Mouse (Mus musculus) stomach, postnatal 0 days (tissue): ENCODE data around the gene Celf5. TPM values are rescaled to one million over a fixed set of nuclear protein-coding genes. Genes with fewer than 3 reads are reported as not detected.

ENCODE experiments used
- ATAC-seq: fragments of 200-750 bp; cut with Nextera tagmentation; 2 replicates; pipeline ENCODE4 v1.8.0; 2017; ENCODE audit not compliant: low FRiP score, low TSS enrichment
- DNase-seq: peaks from one replicate; pipeline ENCODE4 v3.0.0-alpha.2; 2016; ENCODE audit warnings: low spot score
- H3K27ac ChIP-seq: fragments of 300-500 bp; sonication (generic); replicated peaks from 2 replicates; pipeline ENCODE4 v1.5.1; 2014; ENCODE audit warnings: mild to moderate bottlenecking, control low read depth
- H3K27me3 ChIP-seq: fragments of 300-500 bp; sonication (generic); 2 replicates; pipeline ENCODE4 v1.6.1; 2014; ENCODE audit warnings: low read length; ENCODE audit not compliant: control insufficient read depth, insufficient read depth
- H3K36me3 ChIP-seq: fragments of 300-500 bp; sonication (generic); 2 replicates; pipeline ENCODE4 v1.6.1; 2014; ENCODE audit warnings: low read length, mixed read lengths; ENCODE audit not compliant: control insufficient read depth, insufficient read depth
- H3K4me1 ChIP-seq: fragments of 300-500 bp; sonication (generic); replicated peaks from 2 replicates; pipeline ENCODE4 v1.6.1; 2014; ENCODE audit warnings: antibody characterized with exemption; ENCODE audit not compliant: control insufficient read depth, insufficient read depth
- H3K4me2 ChIP-seq: fragments of 300-500 bp; sonication (generic); replicated peaks from 2 replicates; pipeline ENCODE4 v1.6.1; 2014; ENCODE audit warnings: low read depth, mild to moderate bottlenecking, control low read depth, moderate library complexity
- H3K4me3 ChIP-seq: fragments of 300-500 bp; sonication (generic); 2 replicates; pipeline ENCODE4 v1.5.1; 2014; ENCODE audit warnings: low read depth, low read length, control low read depth
- H3K9ac ChIP-seq: fragments of 300-500 bp; sonication (generic); 2 replicates; pipeline ENCODE4 v1.6.1; 2014; ENCODE audit warnings: mild to moderate bottlenecking, low read length, control low read depth, mixed read lengths
- H3K9me3 ChIP-seq: fragments of 300-500 bp; sonication (generic); 2 replicates; pipeline ENCODE4 v1.6.1; 2016; ENCODE audit warnings: low read length; ENCODE audit not compliant: control insufficient read depth
- CTCF ChIP-seq: IDR thresholded peaks from 2 replicates; pipeline ENCODE4 v1.5.1; 2016; ENCODE audit warnings: antibody characterized with exemption, low read depth, mild to moderate bottlenecking, moderate library complexity
- EP300 ChIP-seq: optimal IDR thresholded peaks from 2 replicates; pipeline ENCODE3; 2016; ENCODE audit warnings: antibody characterized with exemption
- WGBS: fragments of 180-500 bp; shearing (Covaris S2); extraction: QIAGEN DNeasy Blood & Tissue Kit; methylation state at CpG from one replicate; pipeline ENCODE4 v1.1.7; 2014; 5-methylcytosine and 5-hydroxymethylcytosine counted together
- polyA plus RNA-seq: library from polyadenylated mRNA; unstranded; fragments of >200 nt; fragmentation: Nextera tagmentation; extraction: Ambion mirVana; gene quantifications from 2 replicates; pipeline ENCODE4 v1.2.1, GENCODE M21; 2015

Celf5 gene
- polyA plus RNA-seq, 1 experiment from 2014 or later, result 0.62 TPM

DNA sequence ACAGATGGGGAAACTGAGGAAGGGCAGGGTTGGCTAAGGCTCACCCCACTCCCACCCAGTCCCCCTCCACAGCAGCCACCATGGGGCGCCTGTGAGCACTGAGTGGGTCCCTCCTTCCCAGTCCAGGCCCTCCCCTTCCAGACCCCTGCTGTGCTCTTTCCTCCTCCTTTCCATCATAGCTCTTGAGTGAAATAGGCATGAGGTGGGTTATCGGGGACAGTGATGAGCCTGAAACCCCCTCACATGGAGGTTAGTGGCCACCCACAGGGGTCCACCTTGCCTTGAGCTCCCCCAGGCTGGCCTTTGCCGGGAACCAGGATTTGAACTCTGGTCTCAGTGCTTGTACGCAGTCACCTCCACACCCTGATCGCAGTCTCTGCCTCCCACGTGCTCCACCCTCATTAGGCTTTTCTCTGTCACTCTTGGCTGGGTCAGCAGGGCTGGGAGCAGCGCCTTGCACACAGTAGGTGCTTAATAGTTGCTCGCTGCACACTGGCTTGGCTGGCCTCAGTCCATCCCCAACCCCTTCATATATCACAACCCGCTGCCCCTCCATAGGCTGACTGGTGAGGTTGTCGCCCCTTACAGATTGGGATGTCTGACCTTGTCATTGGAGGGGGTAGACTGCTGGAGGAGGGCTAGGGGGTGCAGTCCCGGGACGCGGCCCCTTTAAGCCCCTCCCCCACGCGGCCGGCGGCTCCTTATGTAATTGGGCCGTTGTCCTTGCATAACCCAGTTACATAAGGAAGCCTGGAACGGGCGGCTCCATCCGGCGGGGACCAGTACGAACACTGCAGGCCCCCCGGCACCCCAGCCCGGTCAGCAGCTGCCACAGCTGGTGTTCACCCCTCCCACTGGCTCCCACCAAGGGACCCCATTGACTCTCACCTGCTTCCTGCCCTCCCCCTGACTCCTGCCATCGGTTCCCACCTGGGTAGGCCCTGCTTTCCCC lies 68.9 kb downstream of the Celf5 start:
- H3K9me3 ChIP-seq, result no peaks in the 10 kb centered on the region
- ATAC-seq, result peak; percentile 27; the same call in 1 of the 2 replicates
- peak overlapping the region; percentile 44 for H3K4me2 ChIP-seq
- peak overlapping the region; percentile 93 for H3K27ac ChIP-seq
- H3K4me3 ChIP-seq, result no peak overlapping the region
- H3K4me1 ChIP-seq, result peaks cover 30% of the 10 kb centered on the region
- no peaks in the 10 kb centered on the region for H3K27me3 ChIP-seq
- 26% methylated on average over 26 of the region's 26 CpGs for WGBS
- DNase-seq, result peak; percentile 74
- TF ChIP-seq EP300 (no peak), CTCF (peak; percentile 49)
- 0 out of 2 replicates have a peak, but pooled peaks cover 2% of the 10 kb centered on the region for H3K36me3 ChIP-seq
- H3K9ac ChIP-seq, result peak overlapping the region; percentile 45

DNA sequence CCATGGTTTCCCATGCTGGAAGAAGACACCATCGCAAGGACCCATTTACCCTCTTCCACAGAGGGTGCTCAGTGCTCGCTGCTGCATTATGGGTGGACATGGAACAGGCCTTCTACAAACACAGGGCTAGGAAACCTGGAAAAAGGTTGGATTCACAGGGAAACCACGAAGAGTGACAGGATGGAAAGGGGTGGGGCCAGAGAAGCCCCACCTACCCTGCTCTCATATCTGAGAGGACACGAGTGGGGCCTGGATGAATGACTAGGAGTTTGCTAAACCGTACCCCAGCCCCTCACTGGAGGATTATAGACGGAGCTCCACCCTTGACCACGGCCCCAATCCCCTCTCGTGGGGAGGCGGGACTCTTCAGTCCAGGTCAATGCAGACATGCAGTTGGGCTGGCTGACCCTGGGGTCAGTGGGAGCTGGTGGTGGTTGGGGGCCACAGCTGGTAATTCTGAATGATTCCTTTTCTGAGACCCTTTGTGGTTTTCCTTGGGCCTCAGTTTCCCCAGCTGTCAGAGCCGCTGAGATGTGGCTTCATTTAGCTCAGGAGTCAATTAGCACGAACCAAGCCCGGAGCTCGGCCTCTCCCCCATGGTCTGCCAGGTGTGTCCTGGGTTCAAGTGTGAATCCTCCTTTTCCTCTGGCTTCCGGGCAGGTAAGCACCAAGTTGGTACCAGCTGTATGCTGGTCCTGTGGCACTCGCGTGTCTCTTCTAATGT lies 69.8 kb downstream of the Celf5 start:
- Histone ChIP-seq H3K4me1 (peaks cover 32% of the 10 kb centered on the region), H3K27ac (peak overlapping the region; percentile 93), H3K4me2 (peak overlapping the region; percentile 23; the same call in 1 of the 2 replicates), H3K36me3 (peaks cover 7% of the 10 kb centered on the region; the same call in 1 of the 2 replicates), H3K27me3 (no peaks in the 10 kb centered on the region), H3K9me3 (no peaks in the 10 kb centered on the region), H3K4me3 (no peak overlapping the region), H3K9ac (peak overlapping the region; percentile 27; the same call in 1 of the 2 replicates)
- DNase-seq (no peak), ATAC-seq (no peak)
- 63% methylated on average over 16 of the region's 16 CpGs for WGBS
- TF ChIP-seq EP300 (no peak), CTCF (no peak)

DNA sequence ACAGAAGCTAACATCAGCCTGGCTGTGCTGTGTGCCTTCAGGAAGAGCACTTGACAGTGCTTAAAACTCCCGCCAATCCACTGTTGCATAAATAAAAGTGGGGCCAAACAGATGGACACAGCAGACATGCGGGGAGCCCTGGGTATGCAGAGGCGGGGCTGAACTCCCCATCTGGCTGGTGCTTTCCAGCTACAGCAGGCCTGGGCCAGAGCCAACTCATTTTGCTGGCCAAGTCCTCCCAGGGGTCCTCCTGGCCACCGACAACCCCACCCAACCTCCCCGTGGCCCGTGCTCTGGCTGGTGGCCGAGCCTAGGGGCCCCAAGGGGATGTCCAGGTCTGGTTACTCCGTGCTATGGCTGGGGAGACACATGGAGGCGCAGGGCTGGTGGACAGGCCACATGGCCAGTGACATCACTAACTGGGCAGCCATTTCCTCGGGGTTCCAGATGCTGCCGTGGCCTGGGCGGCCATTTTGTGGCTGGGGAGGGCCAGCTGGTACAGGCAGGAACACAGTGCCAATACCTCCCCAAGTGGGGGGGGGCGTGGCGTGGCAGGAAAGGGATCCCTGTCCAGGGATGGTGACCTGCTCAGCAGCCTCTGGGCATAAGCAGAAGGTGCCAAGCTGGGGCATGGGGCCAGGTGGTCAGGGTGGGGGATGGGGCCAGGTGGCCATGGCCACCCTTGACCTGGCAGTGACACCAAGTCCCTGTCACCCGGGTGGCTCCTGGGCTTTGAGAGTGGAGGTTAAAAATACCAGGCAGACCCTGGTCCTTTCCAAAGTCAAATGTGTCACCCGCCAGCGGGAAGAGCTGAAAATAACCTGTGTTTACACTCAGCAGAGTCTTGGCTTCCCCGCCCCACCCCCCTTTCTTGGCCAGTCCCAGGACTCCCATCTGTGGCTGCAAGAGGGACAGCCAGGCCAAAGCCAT lies 70.8 kb downstream of the Celf5 start:
- H3K36me3 ChIP-seq, result peaks cover 11% of the 10 kb centered on the region
- no peak for TF ChIP-seq CTCF
- TF ChIP-seq EP300, result no peak
- H3K4me1 ChIP-seq, result peaks cover 31% of the 10 kb centered on the region
- H3K4me3 ChIP-seq, result no peak overlapping the region
- H3K9me3 ChIP-seq, result no peaks in the 10 kb centered on the region
- DNase-seq (peak; percentile 65), ATAC-seq (peak; percentile 11)
- H3K9ac ChIP-seq, result peak overlapping the region; percentile 41; the same call in 1 of the 2 replicates
- H3K27me3 ChIP-seq, result no peaks in the 10 kb centered on the region
- 41% methylated on average over 18 of the region's 18 CpGs for WGBS
- H3K4me2 ChIP-seq, result peak overlapping the region; percentile 34
- H3K27ac ChIP-seq, result peak overlapping the region; percentile 93

DNA sequence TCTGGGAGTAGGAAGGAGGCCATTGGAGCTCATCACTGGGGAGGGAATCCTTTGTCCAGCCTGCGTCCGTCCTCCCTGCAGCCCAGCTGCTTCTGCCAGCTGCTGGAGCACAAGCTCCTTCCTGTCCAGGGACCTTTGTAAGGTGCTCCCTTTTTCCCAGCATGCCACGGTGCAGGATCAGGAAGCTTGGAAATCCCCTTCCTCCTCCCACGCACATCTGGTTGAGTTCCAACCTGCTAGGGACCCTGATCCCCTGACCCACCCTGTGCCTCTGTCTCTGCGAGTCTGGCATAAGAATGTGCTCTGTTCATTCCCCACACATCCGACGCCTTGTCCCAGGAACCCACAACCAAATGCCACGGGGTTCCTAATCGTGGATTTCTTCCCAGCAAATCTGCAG lies 71.5 kb downstream of the Celf5 start:
- 0 out of 2 replicates have a peak overlapping the region, but pooled peaks have one; percentile 11 for H3K4me2 ChIP-seq
- DNase-seq, result no peak
- TF ChIP-seq CTCF, result no peak
- TF ChIP-seq EP300, result no peak
- ATAC-seq, result no peak
- H3K4me1 ChIP-seq, result peaks cover 31% of the 10 kb centered on the region
- no peaks in the 10 kb centered on the region for H3K9me3 ChIP-seq
- H3K27me3 ChIP-seq, result no peaks in the 10 kb centered on the region
- peaks cover 18% of the 10 kb centered on the region for H3K36me3 ChIP-seq
- no peak overlapping the region for H3K4me3 ChIP-seq
- 58% methylated on average over 9 of the region's 9 CpGs for WGBS
- peak overlapping the region; percentile 93 for H3K27ac ChIP-seq
- no peak overlapping the region for H3K9ac ChIP-seq

DNA sequence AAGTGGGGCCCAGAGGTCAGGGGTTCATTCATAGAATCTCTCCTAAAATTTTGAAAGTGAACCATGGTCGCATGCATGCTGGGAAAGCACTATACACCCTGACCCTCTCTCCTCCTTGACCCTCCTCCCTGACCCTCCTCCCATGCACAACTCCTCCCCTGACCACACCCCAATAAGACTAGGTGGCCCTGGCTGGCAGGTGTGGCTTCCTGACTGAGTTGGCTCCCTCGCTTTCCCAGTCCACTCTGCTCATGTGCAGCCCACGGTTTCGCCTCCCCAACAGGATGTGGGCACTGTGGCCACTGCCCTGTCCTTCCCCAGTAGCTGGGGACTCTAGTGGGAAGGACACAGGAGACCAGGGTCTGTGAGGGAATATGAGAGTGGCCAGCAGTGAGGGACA lies 72.2 kb downstream of the Celf5 start:
- Histone ChIP-seq H3K36me3 (peaks cover 23% of the 10 kb centered on the region), H3K4me2 (no peak overlapping the region), H3K4me3 (no peak overlapping the region), H3K27ac (peak overlapping the region; percentile 93), H3K9me3 (no peaks in the 10 kb centered on the region), H3K9ac (no peak overlapping the region), H3K27me3 (no peaks in the 10 kb centered on the region), H3K4me1 (peaks cover 25% of the 10 kb centered on the region)
- ATAC-seq (no peak), DNase-seq (no peak)
- no peak for TF ChIP-seq EP300
- TF ChIP-seq CTCF, result no peak
- 64% methylated on average over 4 of the region's 4 CpGs for WGBS
